Mouse (Mus musculus) kidney, postnatal 4 days (tissue): ENCODE measurements around the gene Rps11.
"Not testable (repeated sequence)": the region's sequence is repeated elsewhere in the genome, so short reads cannot be mapped to it uniquely, and the experiment has no call there.

Experiments used
- DNase-seq, 2 experiments: peaks; one replicate each; pipeline ENCODE4 v3.0.0; 2021; ENCODE audit warnings: mixed read lengths in 2 of 2

Rps11 gene

DNA sequence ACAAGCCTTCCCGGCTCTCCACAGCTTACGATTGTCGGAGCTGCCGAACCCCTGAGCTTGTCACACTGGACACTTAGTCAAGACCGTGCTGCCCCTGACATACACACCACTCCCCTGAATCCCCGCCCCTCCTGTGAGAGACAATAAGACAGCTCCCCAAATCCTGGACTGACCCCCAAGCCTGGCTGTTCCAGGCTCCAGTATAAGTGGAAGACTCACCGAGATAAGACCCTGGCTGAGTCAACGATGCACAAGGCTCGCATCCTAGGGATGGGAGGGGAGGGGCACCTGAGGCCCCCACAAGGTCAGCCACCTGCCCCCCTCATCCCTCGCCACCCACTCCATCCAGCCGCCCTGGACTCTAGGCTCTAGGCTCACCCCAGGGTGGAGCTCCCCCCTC, 7.6 kb upstream of the Rps11 start:
- no peak for DNase-seq

DNA sequence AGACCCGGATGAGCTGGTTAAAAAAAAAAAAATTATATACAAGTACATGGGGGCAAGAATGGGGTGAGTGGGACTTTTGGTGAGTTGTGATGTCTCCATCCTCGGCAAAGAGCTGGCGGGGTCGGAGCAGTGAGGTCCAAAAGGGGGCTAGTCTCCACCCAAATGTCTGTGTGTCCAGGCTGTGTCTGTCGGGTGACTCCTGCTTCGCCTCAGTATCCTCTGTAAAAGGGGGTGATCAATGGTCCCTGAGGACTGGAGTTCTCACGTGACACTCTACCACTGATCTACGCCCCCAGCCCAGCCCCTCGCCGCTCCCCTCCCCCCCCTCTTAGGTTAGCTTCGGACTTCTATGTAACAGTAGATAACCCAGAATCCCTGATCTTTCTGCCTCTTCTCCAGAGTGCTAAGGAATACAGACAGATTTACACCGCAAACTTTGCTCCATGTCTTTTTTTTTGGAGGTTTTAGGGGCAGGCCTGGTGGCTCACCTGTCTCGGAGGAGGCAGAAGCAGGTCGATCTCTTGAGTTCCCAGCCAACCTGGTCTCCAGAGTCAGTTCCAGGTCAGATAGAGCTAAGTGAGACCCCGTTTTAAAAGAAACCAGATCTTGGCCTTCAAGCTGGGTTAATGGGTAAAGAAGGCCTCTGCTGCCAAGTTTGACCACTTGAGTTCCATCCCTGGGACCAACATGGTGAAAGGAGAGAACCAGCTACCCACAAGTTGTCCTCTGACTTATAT, 5.7 kb upstream of the Rps11 start:
- DNase-seq: no peak

DNA sequence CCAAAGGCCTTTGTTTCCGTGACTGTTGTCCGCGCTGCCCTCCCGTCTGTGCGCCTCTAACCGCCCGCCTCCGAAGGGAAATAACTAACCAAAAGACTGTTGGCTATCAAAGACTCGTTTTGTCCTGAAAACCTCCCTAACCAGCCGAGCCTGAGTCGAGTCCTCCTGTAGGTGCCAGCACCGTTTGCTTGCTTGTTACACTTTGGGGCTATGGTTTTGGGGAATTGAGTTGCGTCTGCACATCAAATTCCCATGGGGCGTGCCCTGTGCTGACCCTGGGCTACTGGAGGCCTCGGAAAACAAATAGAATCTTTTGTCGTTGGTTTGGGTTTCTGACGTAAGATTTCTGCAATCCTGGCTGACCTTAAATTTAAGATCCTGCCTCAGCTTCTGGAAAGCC, 5.1 kb upstream of the Rps11 start:
- DNase-seq: peak; percentile 70 to 79

DNA sequence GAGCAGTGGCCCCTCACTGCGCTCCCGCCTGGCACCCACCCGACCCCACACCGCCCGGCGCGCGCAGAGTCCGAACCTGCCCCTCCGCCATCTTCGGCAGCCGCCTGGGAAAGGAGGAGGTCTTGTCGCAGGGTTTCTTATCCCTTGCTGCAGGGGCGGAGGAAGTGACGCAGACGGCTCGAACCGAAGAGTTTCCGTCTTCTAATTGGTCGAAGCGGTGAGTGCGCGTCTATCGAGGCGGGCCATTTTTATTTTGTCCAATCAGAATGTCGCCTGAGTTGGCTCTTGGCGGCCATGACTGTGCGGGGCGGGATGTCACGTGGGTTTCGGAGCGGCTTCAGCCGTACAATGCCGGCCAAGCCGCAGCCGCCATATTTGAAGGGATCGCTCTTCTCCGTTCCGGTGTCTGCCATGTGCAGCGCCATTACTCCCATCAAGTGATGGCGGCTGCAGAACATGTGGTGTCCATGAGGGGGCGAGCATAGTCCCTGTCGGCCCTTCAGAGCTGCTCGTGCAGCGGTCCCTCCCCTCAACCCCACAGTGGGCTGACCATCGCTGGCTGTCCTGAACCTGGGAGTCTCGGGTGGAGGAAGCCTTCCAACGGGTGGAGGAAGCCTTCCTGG, 4.5 kb upstream of the Rps11 start, which contains the start of gene Rpl13a:
TSS of gene Rpl13a (minus strand) at position 138 of the 623 bp plus-strand sequence.
- DNase-seq: peak; percentile 97 to 99

DNA sequence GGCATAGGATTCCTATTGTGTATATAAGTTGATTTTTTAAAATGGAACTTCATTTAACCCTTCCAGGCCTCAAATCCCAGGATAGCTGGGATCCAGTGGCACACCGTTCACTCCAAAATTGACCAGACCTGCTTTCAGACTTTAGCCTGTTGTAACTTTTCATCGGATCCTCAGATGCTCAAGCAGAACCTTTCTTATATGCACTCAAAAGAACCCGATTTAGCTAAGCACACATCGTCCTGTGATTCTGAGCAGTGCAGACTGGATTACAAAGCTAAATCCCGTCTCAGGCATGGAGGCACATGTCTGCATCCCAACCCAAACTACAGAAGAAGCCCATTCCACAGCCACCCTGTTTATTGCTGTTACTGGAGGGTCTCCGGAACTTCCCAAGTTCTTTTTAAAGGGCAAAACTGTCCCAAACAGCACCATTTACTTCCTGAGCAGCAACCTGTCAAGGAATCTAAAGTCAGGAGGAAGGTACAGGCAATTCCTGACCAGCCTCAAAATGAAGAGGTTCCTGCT, 3.5 kb upstream of the Rps11 start:
- no peak for DNase-seq

DNA sequence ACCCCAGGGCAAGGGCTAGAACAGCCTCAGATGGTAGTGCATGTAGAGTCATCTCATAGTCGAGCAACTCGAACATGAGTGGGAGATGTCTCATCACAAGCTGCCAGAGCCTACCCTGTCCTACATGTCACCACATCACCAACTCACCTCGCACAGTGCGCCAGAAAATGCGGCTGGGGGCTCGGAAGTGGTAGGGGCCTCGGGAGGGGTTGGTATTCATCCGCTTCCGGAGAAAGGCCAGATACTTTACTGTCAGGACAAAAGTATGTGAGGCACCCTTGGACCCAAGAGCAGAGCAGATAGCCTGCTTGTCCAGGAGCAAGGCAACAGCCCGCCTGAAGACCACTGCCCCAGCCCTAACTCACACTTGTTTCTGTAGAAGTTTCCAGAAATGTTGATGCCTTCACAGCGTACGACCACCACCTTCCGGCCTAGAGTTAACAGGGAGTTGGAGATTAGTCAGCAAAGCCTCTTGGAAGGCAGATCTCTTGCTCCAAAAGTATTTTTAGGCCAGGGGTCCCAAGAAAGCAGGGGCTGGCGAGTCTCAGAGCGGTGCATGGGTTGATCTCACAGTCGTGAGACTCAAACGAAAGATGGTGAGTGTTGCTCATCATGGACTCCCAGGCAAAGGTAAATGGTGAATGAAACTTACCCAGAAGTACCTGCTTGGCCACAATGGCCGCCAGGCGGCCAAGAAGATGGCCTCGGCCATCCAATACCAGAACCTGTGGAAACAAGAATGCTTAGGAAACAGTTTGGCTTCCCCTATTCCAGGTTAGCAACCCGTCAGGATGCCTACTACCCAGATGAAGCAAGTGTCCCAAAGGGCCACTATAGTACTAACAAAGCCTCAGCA, 2.8 kb upstream of the Rps11 start:
- DNase-seq: peak in 1 of 2 experiments; percentile 48

DNA sequence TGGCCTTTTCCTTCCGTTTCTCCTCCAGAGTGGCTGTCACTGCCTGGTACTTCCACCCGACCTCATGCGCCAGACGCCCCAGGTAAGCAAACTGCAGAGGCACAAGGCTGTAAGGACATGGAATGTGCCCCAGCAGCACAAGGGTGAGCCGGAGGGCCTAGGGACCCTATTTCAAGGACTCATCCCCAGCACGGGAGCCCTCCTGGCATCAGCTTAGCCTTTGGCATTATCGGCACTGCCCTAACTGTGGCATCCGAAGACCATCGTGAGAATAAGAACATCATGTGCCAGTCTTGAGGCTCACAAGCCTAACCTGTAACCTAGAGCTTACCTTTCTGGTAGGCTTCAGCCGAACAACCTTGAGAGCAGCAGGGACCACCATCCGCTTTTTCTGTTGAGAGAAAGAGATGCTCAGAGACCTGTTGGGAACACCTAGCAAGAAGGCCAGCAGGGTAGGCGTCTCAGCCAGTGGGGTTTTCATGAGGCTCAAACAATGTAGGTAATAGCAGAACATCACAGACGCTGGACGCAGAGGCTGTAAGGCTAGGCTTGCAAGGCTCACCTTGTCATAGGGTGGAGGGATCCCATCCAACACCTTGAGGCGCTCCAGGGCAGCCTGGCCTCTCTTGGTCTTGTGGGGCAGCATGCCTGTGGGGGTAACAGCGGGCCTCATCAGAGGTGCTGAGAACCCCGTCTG, 2.1 kb upstream of the Rps11 start:
- no peak for DNase-seq

DNA sequence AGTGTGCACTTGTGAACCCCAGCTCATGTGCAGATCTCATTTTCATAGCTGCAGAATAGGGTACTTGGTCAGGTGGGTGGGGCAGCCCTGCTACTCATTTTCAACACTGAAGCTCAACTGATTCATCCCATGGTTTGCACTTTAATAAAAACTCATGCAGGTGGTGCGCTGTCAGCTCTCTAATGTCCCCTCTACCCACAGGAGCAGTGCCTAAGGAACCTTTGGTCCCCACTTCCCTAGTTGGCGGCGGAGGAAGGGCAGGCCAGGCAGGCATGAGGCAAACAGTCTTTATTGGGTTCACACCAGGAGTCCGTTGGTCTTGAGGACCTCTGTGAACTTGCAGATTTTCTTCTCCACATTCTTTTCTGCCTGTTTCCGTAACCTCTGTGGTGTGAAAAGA, 1.4 kb upstream of the Rps11 start:
- DNase-seq: peak in 1 of 2 experiments; percentile 29

DNA sequence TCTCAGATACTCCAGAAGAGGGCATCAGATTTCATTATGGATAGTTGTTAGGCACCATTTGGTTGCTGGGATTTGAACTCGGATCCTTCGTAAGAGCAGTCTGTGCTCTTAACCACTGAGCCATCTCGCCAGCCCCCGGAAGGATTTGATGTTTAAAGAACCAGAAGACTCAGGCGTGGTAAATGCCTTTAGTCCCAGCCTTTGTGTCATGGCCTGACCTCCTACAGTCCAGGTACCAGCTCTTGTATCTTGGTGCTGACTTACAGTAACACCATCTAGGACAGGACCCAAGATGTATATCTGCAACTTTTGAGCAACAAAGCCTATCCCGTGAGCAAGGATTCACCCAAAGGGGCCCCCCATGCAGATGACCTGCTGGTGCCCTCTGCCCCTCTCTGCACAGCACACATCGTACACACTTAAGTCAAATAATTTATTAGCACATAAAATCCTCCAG, 933 bp upstream of the Rps11 start:
- peak in 1 of 2 experiments; percentile 35 for DNase-seq

DNA sequence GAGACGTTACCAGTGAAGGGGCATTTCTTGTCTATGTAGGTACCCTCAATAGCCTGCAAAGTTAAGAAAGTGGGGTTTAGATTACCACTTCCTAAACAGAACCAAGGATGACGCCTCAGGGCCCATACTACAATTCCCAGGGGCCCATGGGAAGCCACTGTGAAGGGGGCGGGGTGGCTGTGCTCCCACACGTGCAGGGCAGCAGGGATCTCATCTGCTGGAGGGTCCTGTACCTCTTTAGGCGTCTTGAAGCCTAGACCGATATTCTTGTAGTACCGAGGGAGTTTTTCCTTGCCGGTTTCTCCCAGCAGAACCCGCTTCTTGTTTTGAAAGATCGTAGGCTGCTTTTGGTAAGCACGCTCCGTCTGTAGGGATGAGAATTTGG, 1.1 kb downstream of the Rps11 start:
- DNase-seq: peak; percentile 56 to 72

DNA sequence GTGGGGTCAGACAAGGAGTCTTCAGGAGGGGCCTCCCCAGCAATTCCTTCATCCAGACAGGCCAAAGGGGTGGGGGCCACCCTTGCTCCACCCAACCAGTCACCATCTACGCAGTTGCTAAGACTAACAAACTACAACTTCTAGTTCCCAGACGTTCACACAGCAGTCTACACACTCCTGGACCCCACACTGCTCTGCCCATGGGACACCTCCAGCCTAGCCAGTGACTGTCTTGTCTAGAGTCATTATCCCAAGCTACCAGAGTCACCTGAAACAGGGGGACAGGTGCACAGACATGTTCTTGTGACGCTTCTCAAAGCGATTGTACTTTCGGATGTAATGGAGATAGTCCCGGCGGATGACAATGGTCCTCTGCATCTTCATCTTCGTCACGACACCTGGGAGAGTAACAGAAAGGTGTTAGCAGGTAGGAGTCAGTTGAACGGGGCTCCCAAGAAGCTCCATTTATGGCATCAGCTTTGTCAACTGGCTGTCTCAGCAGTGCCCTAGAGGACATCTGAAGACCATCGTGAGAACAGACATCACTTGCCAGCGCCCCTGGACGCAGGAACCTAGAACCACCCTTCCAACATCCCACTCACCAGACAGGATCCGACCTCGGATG, 1.6 kb downstream of the Rps11 start:
- no peak for DNase-seq

DNA sequence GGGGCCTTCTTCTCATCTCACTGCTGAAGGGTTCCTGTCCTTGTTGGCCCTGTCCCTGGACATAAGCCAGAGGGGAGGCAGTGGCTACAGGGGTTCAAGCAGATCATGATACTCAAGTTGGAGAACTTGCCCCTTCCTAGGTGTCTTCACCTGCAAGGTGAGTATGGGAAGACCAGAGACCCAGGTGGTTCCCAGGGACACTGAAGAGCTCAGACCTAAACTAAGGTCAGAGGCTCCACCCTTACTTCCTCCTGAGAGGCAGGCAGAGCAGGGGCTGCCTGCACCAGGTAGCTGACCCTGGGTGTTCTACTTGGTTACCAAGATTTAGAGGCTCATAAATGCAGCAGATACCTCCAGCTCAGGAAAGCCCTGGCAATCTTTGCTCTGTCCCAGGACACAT, 2.3 kb downstream of the Rps11 start:
- no peak for DNase-seq

DNA sequence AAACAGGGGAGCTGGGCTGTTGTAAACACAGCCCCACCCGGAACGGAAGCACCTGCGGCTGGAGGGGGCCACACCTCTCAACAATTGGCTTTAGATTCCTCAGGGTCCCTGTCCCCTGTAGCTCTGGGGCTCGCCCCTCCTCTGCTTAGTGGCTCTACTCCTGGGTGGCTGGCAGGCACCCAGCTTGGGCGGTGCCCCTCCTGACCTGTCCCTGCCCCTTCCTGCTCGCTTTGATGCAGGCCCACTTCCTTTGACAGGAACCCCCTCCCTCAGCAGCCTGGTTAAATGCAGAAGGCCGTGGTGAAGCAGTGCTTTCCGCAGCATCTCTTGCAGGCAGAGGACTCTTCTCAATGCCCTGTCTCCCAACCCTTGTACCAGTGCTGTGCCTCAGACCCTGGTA, 2.8 kb downstream of the Rps11 start:
- peak; percentile 55 to 74 for DNase-seq

DNA sequence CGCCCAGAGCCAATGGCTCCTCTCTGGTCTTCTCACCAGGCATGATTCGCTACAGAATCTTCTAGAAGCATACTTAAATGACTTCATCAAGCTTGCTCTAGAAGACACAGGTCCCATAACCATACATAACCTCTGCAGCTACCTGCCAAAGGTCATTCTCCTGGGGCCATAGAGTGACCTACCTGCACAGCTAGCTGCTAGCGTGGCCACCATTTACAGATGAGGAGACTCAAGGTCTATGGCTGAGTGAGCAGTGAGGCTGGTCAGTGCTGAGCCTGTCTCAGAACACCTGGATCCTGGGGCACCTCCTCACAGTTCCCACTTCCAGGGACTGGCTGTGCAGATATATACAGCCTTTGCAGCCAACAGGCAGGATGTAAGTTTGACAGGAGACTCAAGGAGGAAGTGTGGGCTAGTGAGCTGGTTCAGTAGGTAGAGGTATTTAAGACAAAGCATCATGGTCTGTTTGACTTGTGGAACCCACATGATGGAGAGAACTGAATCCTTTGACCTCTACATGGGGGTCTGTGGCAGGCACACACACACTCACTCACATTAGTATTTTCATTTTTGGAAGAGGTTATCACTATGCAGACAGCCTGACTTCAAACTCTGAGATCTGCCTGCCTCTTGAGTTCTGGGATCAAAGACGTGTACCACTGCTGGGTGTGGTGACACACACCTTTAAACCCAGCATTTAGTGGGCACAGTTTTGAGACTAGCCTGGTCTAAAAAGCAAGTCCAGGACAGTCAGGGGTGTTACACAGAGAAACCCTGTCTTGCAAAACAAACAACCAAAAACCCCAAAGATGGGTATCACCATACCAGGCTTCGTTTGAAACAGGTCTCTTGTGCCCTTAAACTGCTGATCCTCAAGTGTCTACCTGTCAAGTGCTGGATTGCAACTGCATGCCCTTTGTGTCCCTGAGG, 4.2 kb downstream of the Rps11 start:
- DNase-seq: no peak

DNA sequence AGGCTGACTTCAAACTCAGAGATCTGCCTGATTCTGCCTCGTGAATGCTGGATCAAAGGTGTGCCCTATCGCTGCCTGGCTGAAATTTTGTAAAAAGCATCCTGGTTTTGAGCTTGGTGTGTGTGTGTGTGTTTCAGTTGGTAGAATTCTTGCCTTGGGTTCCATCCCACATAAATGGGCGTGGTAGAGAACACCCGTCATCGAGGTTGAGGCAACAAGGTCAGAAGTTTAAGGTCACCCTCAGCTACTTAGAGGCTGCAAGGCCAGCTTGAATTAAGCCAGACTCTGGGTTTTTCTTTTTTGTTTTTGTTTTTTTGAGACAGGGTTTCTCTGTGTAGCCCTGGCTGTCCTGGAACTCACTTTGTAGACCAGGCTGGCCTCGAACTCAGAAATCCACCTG, 5.9 kb downstream of the Rps11 start:
- DNase-seq: no peak

DNA sequence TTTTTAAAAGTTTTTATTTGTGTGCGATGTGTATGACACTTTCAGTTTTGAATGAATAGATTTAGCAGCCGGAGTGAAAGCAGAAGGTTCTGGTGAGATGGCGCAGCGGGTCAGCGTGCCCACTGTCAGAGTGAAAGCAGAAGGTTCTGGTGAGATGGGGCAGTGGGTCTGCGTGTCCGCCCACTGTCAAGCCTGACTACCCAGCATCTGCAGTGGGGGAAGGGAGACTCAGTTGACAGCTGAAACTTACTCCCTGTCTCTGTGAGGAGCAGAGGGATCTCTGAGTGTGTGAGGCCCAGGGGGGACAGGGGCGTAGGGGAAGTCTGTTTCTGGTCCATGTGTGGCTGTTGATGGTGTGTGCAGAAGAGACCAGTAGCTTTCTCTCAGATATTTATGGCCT, 6.7 kb downstream of the Rps11 start:
- no peak for DNase-seq

DNA sequence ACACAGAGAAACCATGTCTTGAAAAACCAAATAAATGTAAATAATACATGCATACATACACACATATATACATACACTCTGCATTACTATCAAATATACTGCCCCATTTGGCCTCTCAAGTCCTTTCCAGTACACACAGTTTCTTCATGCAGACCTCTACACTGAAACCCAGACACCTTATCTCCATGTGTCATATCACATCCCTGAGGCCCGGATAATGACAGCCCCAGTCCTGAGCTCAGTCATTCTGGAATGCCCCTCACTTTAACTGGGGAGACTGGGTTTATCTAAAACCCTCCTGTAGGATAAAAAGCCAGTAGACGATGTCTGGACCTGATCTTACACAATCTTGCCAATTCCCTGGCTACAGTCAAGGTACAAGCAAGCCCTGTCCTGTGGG, 10.8 kb downstream of the Rps11 start:
- no peak for DNase-seq

DNA sequence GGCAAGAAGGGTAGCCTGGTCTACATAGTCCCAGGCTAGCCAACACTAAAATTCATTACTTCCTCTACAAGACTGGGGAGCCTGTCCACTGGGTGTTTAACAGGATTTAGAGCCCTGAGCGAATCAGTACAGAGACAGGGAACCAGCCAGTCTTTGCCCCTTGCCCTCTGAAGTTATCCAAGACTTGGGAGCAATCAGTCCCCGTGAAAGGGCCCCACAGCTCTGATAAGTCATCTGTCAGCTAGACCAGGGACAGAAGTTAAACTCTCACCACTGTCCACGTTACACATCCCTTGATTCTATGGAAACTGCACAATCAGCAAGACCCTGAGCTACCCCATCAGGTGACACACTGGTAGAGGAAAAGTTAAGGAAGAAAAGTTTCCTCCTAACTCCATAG, 11.7 kb downstream of the Rps11 start:
- DNase-seq: no peak

DNA sequence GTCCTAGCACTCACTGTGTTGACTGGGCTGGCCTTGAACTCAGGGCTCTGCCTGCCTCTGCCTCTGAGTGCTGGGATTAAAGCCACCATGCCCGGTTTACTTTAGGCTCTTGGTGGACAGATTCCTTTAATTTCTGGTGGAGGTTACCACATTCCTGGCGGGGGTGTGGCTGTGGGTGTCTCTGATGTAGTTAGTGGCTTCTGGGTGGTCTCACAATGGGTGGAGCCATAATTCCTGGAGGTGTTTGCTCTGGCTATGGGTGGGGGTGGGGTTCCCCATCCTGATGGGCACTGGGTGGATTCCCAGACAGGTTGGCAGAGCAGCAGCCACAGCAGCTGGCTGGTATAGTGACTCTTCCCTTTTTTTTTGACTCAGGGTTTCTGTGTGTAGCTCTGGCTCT, 12.3 kb downstream of the Rps11 start:
- no peak for DNase-seq

DNA sequence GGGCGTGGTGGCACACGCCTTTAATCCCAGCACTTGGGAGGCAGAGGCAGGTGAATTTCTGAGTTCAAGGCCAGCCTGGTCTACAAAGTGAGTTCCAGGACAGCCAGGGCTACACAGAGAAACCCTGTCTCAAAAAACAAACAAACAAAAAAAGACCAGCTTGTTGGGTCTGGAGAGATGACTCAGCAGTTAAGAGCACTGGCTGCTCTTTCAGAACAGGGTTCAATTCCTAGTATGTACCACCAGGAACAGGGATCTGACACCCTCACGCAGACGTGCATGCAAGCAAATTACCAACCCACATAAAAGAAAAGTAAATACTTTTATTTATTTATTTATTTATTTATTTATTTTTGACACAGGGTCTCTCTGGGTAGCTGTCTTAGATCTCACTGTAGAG, 14.2 kb downstream of the Rps11 start:
- DNase-seq: not testable (repeated sequence)

DNA sequence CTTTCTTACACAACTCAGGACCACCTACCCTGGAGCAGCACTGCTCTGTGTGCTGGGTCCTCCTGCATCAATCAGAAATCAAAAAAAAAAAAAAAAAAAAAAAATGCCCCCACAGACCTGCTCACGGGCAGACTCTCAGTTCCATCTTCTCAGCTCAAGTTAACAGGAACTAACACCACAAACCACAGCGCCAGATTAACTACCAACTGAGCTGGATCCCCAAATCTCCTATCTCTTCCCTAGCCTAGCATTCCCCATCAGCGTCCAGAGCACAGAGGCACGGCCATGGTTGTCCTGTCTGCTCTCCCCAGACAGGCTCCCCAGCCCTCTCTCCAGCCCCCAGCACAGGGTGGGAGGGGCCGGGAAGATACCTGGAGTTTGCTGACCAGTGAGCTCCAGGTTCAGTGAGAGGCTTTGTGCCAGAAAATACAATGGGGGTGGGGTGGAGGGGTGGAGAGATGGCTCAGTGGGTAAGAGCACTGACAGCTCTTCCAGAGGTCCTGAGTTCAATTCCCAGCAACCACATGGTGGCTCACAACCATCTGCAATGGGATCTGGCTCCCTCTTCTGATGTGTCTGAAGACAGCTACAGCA, 17.1 kb downstream of the Rps11 start:
- no peak for DNase-seq
